Mouse (Mus musculus): ENCODE data around the gene Cd2. TPM values are rescaled to one million over a fixed set of nuclear protein-coding genes. Genes with fewer than 3 reads are reported as not detected.

Gene Cd2
- total and polyA plus RNA-seq, 3 experiments, result 0.84 to 1.7 (median 1.1) TPM

DNA sequence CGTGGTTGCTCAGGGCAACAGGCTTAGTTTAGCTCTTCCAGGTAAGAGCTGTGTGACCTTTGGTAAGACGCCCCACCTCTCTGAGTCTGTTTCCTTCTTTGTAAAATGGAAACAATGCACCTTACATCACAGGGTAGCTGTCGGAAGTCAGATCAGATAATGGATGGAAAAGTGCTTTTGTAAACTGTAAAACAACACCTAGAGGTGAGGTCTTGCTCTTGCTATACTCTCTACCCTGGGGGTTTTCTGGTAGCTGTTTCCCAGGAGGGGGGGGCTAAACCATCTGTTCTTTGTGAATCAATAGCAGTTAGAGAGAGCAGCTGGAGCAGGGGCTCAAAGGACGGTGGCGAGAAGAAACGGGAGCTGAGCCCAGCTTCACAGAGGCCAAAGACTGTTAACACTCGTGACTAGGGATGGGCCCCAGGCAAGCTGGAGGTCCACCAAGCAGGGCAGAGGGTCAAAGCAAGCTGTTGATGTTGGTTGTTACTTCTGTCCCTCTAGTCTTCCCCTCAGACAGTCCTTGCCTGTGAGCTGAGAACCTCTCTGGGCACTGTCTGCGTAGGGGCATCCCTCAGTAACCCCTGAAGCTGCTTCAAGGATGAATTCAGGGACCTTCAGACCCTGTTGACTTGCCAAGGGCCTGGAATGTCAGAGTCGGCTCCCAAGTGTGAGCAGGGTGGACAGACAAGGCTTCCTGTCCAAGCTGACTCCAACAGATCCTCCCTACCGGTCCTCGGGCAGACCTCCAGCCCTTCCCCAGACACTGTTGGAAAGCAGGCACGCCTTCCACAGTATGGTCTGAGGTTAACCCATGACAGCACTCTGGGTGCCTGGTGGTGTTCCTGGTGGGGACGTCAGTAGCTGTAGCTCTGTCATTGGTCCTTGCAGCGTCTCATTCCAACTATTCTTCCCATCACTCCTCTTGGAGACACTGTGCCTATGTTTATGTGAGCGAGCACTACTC is 7.1 kb downstream of the Cd2 start:
- no peak for TF ChIP-seq POLR2A (IDR thresholded peaks at IDR 0.05; ENCODE audit: insufficient read depth, low read depth, low read length)
- 0 out of 2 replicates have a peak, but pooled peaks have one; percentile 6 for TF ChIP-seq CTCF (IDR thresholded peaks at IDR 0.05)
- TF ChIP-seq EP300 (IDR thresholded peaks at IDR 0.05; ENCODE audit: insufficient read depth, low read depth, low read length), result no peak; the same call in 1 of the 2 replicates

DNA sequence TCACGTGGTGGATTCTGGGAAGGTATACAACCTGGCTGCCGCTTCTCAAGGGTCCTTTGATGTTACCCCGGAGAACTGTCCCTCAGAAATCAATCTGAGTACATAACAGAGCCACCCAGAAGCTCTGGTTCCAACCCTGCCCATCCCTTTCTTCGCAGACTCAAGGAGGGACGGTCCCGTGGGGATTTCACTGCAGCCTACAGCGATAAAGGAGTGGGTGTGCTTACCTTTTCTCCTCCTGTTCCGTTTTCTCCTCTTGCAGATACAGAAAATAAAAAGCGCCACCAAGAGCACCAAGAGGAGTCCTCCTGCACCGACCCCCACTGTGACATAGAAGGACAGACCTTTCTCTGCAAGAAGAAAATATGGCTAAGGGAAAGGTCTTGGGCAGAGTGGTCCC is 8.2 kb downstream of the Cd2 start:
- 77% methylated on average over 10 of the region's 10 CpGs for WGBS
- Histone ChIP-seq H3K9ac (ENCODE audit: low read depth, low read length) (no peak overlapping the region), H3K36me3 (ENCODE audit: control insufficient read depth, insufficient read depth, low read length) (no peaks in the 10 kb centered on the region), H3K4me3 (no peak overlapping the region), H3K27me3 (ENCODE audit: control insufficient read depth, insufficient read depth, low read length) (no peaks in the 10 kb centered on the region), H3K4me1 (ENCODE audit: control insufficient read depth, insufficient read depth, low read length) (peaks cover 15% of the 10 kb centered on the region), H3K27ac (peak overlapping the region; percentile 89; the same call in 1 of the 2 replicates), H3K79me2 (replicated peaks; ENCODE audit: control insufficient read depth, insufficient read depth, low read length) (no peaks in the 10 kb centered on the region)
- intact Hi-C loops (cut with DNase I), result no loop called here
- DNase-seq, result peak in 1 of 2 experiments; percentile 13
- TF ChIP-seq EP300 (IDR thresholded peaks at IDR 0.05; ENCODE audit: insufficient read depth, low read depth, low read length) (no peak), CTCF (IDR thresholded peaks at IDR 0.05) (no peak), POLR2A (IDR thresholded peaks at IDR 0.05; ENCODE audit: insufficient read depth, low read depth, low read length) (no peak)

More for the DNA sequence above, 7.1 kb downstream of the Cd2 start:
- Histone ChIP-seq H3K4me3 (peak overlapping the region; percentile 5; the same call in 1 of the 2 replicates), H3K9ac (ENCODE audit: low read depth, low read length) (no peak overlapping the region), H3K27ac (peak overlapping the region; percentile 89), H3K79me2 (replicated peaks; ENCODE audit: control insufficient read depth, insufficient read depth, low read length) (no peaks in the 10 kb centered on the region), H3K4me1 (ENCODE audit: control insufficient read depth, insufficient read depth, low read length) (peaks cover 15% of the 10 kb centered on the region), H3K27me3 (ENCODE audit: control insufficient read depth, insufficient read depth, low read length) (no peaks in the 10 kb centered on the region), H3K36me3 (ENCODE audit: control insufficient read depth, insufficient read depth, low read length) (no peaks in the 10 kb centered on the region)
- intact Hi-C loops (cut with DNase I), result loop anchor here (2.0 kb wide), 1 partner anchor 150 kb away; no protein-coding TSS in a partner anchor
- 19% methylated on average over 15 of the region's 15 CpGs for WGBS
- peak; percentile 79 to 88 for DNase-seq

DNA sequence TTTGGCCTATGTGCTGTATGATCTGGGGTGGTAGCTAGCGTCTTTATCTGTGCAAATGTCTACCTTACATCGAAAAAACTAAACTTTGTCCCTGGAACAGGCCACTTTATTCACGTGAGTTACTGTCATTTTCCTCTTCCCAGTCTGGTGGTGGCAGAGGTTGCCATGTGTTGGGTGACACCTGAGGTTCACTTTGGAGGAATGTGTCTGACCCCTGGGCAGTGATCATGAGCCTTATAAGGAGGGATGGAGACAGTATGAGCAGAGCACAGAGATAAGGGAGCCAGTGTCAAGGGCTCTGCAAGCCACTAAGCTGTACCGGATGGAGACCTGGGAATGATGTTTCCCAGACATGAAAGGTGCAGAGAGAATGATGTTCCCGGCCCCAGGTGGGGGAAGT is 9.3 kb downstream of the Cd2 start:
- H3K9ac ChIP-seq (ENCODE audit: low read depth, low read length), result no peak overlapping the region
- no peak for DNase-seq
- peaks cover 18% of the 10 kb centered on the region for H3K4me1 ChIP-seq (ENCODE audit: control insufficient read depth, insufficient read depth, low read length)
- H3K27me3 ChIP-seq (ENCODE audit: control insufficient read depth, insufficient read depth, low read length), result no peaks in the 10 kb centered on the region
- intact Hi-C loops (cut with DNase I), result no loop called here
- WGBS, result 86% methylated on average over 5 of the region's 5 CpGs
- H3K4me3 ChIP-seq, result no peak overlapping the region
- no peaks in the 10 kb centered on the region for H3K36me3 ChIP-seq (ENCODE audit: control insufficient read depth, insufficient read depth, low read length)
- no peak overlapping the region for H3K27ac ChIP-seq
- TF ChIP-seq CTCF (IDR thresholded peaks at IDR 0.05) (no peak), POLR2A (IDR thresholded peaks at IDR 0.05; ENCODE audit: insufficient read depth, low read depth, low read length) (no peak), EP300 (IDR thresholded peaks at IDR 0.05; ENCODE audit: insufficient read depth, low read depth, low read length) (no peak)
- H3K79me2 ChIP-seq (replicated peaks; ENCODE audit: control insufficient read depth, insufficient read depth, low read length), result no peaks in the 10 kb centered on the region

DNA sequence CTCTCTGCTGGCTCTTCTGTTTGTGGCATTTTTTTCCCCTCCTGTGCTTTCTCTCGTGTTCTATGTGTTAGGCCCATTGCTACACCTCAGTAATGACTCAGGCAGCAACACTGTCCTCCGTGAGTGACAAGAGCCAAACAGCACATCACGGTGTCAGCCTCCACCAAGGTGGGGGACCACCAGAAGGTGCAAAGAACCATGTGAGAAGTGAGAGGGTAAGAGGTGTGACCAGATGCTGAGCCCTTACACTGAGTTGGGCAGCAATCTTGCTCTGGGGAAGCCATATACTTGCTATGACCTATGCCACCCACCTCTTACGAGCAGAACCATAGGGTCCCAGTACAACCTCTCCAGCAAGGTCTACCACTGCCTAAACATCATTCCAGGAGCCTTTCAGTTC is 9.9 kb downstream of the Cd2 start:
- Histone ChIP-seq H3K4me1 (ENCODE audit: control insufficient read depth, insufficient read depth, low read length) (peaks cover 18% of the 10 kb centered on the region), H3K9ac (ENCODE audit: low read depth, low read length) (no peak overlapping the region), H3K27ac (no peak overlapping the region), H3K27me3 (ENCODE audit: control insufficient read depth, insufficient read depth, low read length) (no peaks in the 10 kb centered on the region), H3K36me3 (ENCODE audit: control insufficient read depth, insufficient read depth, low read length) (no peaks in the 10 kb centered on the region), H3K4me3 (no peak overlapping the region), H3K79me2 (replicated peaks; ENCODE audit: control insufficient read depth, insufficient read depth, low read length) (no peaks in the 10 kb centered on the region)
- intact Hi-C loops (cut with DNase I), result no loop called here
- DNase-seq, result peak in 1 of 2 experiments; percentile 11
- 86% methylated on average over 4 of the region's 4 CpGs for WGBS
- TF ChIP-seq CTCF (IDR thresholded peaks at IDR 0.05), result no peak
- TF ChIP-seq POLR2A (IDR thresholded peaks at IDR 0.05; ENCODE audit: insufficient read depth, low read depth, low read length), result no peak
- no peak for TF ChIP-seq EP300 (IDR thresholded peaks at IDR 0.05; ENCODE audit: insufficient read depth, low read depth, low read length)

DNA sequence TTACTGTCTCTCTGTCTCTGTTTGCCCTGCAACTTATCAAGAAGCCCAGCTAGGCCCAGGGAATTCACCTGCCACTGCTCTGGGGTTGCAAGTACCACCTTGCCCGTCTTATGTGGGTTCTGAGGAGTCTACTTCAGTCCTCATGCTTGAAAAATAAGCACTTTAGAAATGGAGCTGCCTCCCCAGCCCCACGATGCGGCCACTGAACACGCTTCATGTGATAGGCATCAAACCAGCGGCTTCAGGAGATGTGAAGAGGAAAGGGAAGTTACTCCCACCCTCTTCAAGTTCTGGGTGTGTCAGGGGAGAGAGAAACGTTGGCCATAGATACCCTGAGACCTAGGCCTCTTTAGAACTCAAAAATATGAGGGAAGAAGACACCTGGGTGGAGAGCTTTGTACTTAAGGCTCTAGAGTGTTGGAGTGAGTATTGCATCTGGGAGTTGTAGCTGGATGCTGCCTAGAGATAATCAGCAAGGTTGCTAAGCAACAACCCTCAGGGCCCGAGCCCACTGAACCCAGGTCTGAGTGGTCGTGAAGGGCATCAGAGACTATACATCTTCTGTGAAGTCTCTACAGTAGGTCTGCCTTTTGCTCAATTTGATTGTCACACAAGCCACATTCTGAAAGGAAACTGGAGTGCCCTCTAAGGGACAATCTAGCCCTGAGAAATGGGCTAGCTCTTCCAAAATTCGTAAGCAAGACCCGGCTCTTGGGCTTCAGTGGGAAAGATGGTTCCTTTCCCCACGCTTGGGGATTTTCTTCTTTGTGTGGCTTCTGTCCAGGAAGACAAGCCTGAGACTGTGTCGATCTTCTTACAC is 11.0 kb downstream of the Cd2 start:
- Histone ChIP-seq H3K27ac (no peak overlapping the region), H3K27me3 (ENCODE audit: control insufficient read depth, insufficient read depth, low read length) (no peaks in the 10 kb centered on the region), H3K9ac (ENCODE audit: low read depth, low read length) (no peak overlapping the region), H3K4me3 (no peak overlapping the region), H3K36me3 (ENCODE audit: control insufficient read depth, insufficient read depth, low read length) (no peaks in the 10 kb centered on the region), H3K4me1 (ENCODE audit: control insufficient read depth, insufficient read depth, low read length) (peaks cover 18% of the 10 kb centered on the region), H3K79me2 (replicated peaks; ENCODE audit: control insufficient read depth, insufficient read depth, low read length) (no peaks in the 10 kb centered on the region)
- 65% methylated on average over 12 of the region's 12 CpGs for WGBS
- peak in 1 of 2 experiments; percentile 17 for DNase-seq
- intact Hi-C loops (cut with DNase I), result no loop called here
- no peak for TF ChIP-seq EP300 (IDR thresholded peaks at IDR 0.05; ENCODE audit: insufficient read depth, low read depth, low read length)
- TF ChIP-seq CTCF (IDR thresholded peaks at IDR 0.05), result no peak
- no peak for TF ChIP-seq POLR2A (IDR thresholded peaks at IDR 0.05; ENCODE audit: insufficient read depth, low read depth, low read length)

Data from heart, adult 2 months (tissue).